Mouse (Mus musculus): ENCODE data around the gene Gskip.

DNA sequence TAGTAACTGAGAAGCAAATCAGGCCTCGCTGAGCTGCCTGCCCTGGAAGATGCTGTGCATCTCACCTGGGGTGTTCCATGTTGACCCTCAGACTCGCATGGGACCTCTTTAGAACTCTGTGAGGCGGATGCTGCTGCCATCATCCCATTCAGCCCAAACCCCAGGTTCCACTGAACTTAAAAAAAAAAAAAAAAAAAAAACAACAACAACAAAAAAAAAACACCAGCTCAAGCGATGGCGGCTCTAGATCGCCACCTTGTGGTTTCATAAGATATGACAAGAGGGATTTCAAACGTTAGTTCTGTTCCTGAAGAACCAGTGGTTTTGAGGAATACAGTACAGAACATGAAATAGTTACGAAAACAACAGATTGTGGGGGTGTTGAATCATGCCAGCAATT lies 43.3 kb downstream of the Gskip start:
- TF ChIP-seq ELF1 (IDR thresholded peaks at IDR 0.05; ENCODE audit: low read depth, low read length) (no peak), POLR2AphosphoS2 (IDR thresholded peaks at IDR 0.05; ENCODE audit: low read depth, low read length) (no peak), CTCF (conservative IDR thresholded peaks at IDR 0.05 in 1 of 2, IDR thresholded peaks at IDR 0.05 in 1 of 2; ENCODE audit: low read depth in 2 of 2, low read length in 2 of 2) (peak; percentile 38 to 58)
